Mouse (Mus musculus) midbrain, embryonic 12.5 days (tissue): ENCODE data around the gene Gm10715. TPM values are rescaled to one million over a fixed set of nuclear protein-coding genes. Genes with fewer than 3 reads are reported as not detected.
"Not testable (repeated sequence)": the region's sequence is repeated elsewhere in the genome, so short reads cannot be mapped to it uniquely, and the experiment has no call there.

Experiments
- ATAC-seq: fragments of 200-750 bp; cut with Nextera tagmentation; 2 replicates; pipeline ENCODE4 v1.8.0; 2017; ENCODE audit warnings: low read depth, moderate TSS enrichment, moderate library complexity; ENCODE audit not compliant: low FRiP score
- H3K27ac ChIP-seq: fragments of 300-500 bp; sonication (generic); replicated peaks from 2 replicates; pipeline ENCODE4 v1.5.1; 2016; ENCODE audit warnings: mild to moderate bottlenecking
- H3K27me3 ChIP-seq: fragments of 300-500 bp; sonication (generic); 2 replicates; pipeline ENCODE4 v1.6.1; 2016; ENCODE audit warnings: mild to moderate bottlenecking
- H3K36me3 ChIP-seq: fragments of 300-500 bp; sonication (generic); 2 replicates; pipeline ENCODE4 v1.6.1; 2016
- H3K4me1 ChIP-seq: fragments of 300-500 bp; sonication (generic); 2 replicates; pipeline ENCODE4 v1.6.1; 2016
- H3K4me2 ChIP-seq: fragments of 300-500 bp; sonication (generic); replicated peaks from 2 replicates; pipeline ENCODE4 v1.6.1; 2016; ENCODE audit warnings: mild to moderate bottlenecking, moderate library complexity
- H3K4me3 ChIP-seq: fragments of 300-500 bp; sonication (generic); 2 replicates; pipeline ENCODE4 v1.5.1; 2016; ENCODE audit warnings: mild to moderate bottlenecking
- H3K9ac ChIP-seq: fragments of 300-500 bp; sonication (generic); replicated peaks from 2 replicates; pipeline ENCODE4 v1.6.1; 2016; ENCODE audit warnings: mild to moderate bottlenecking, moderate library complexity
- H3K9me3 ChIP-seq: fragments of 300-500 bp; sonication (generic); 2 replicates; pipeline ENCODE4 v1.6.1; 2016; ENCODE audit warnings: mild to moderate bottlenecking
- whole genome bisulfite sequencing: fragments of 180-500 bp; shearing (Covaris S2); methylation state at CpG from one replicate; pipeline ENCODE4 v1.1.7; 2016; 5-methylcytosine and 5-hydroxymethylcytosine counted together
- microRNA-seq: library from miRNA; unstranded; fragments of <30 nt; microRNA quantifications from one replicate; pipeline ENCODE4, GENCODE M21; 2017
- polyA plus RNA-seq: library from polyadenylated mRNA; unstranded; fragments of >200 nt; fragmentation: Nextera tagmentation; extraction: Ambion mirVana; gene quantifications from 2 replicates; pipeline ENCODE4 v1.2.1, GENCODE M21; 2016

Gm10715 gene
- polyA plus RNA-seq, 1 experiment from 2014 or later = not detected

DNA sequence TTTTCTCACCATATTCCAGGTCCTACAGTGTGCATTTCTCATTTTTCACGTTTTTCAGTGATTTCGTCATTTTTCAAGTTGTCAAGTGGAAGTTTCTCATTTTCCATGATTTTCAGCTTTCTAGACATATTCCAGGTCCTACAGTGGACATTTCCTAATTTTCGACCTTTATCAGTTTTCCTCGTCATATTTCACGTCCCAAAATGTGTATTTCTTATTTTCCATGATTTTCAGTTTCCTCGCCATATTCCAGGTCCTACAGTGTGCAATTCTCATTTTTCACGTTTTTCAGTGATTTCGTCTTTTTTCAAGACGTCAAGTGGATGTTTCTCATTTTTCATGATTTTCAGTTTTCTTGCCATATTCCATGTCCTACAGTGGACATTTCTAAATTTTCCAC lies 9.5 kb upstream of the Gm10715 start:
- H3K9ac ChIP-seq, H3K4me3 ChIP-seq, ATAC-seq, H3K4me2 ChIP-seq, H3K27me3 ChIP-seq, H3K27ac ChIP-seq, H3K9me3 ChIP-seq, H3K36me3 ChIP-seq, H3K4me1 ChIP-seq: not testable (repeated sequence)
- WGBS = 70% methylated on average over 9 of the region's 9 CpGs

DNA sequence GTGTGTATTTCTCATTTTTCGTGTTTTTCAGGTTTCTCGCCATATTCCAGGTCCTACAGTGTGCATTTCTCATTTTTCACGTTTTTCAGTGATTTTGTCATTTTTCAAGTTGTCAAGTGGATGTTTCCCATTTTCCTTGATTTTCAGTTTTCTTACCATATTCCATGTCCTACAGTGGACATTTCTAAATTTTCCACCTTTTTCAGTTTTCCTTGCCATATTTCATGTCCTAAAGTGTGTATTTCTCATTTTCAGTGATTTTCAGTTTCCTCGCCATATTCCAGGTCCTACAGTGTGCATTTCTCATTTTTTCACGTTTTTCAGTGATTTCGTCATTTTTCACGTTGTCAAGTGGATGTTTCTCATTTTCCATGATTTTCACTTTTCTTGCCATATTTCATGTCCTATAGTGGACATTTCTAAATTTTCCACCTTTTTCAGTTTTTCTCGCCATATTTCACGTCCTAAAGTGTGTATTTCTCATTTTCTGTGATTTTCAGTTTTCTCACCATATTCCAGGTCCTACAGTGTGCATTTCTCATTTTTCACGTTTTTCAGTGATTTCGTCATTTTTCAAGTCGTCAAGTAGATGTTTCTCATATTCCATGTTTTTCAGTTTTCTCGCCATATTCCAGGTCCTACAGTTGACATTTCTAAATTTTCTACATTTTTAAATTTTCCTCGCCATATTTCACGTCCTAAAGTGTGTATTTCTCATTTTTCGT lies 7.2 kb upstream of the Gm10715 start:
- H3K9me3 ChIP-seq, H3K4me2 ChIP-seq: not testable (repeated sequence)
- 65% methylated on average over 14 of the region's 16 CpGs for WGBS

DNA sequence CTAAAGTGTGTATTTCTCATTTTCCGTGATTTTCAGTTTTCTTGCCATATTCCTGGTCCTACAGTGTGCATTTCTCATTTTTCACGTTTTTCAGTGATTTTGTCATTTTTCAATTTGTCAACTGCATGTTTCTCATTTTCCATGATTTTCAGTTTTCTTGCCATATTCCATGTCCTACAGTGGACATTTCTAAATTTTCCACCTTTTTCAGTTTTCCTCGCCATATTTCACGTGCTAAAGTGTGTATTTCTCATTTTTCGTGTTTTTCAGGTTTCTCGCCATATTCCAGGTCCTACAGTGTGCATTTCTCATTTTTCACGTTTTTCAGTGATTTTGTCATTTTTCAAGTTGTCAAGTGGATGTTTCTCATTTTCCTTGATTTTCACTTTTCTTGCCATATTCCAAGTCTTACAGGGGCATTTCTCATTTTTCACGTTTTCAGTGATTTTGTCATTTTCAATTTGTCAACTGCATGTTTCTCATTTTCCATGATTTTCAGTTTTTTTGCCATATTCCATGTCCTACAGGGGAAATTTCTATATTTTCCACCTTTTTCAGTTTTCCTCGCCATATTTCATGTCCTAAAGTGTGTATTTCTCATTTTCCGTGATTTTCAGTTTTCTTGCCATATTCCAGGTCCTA lies 5.9 kb upstream of the Gm10715 start:
- H3K9ac ChIP-seq, H3K4me3 ChIP-seq, H3K36me3 ChIP-seq, H3K27me3 ChIP-seq, H3K4me1 ChIP-seq, H3K27ac ChIP-seq, H3K9me3 ChIP-seq, H3K4me2 ChIP-seq: not testable (repeated sequence)
- ATAC-seq = 0 out of 2 replicates have a peak, but pooled peaks have one; percentile 25
- WGBS = 64% methylated on average over 3 of the region's 10 CpGs

More for the DNA sequence above, 7.2 kb upstream of the Gm10715 start:
- not testable (repeated sequence) for H3K36me3 ChIP-seq, H3K9ac ChIP-seq, H3K27me3 ChIP-seq, ATAC-seq, H3K4me1 ChIP-seq, H3K27ac ChIP-seq, H3K4me3 ChIP-seq

DNA sequence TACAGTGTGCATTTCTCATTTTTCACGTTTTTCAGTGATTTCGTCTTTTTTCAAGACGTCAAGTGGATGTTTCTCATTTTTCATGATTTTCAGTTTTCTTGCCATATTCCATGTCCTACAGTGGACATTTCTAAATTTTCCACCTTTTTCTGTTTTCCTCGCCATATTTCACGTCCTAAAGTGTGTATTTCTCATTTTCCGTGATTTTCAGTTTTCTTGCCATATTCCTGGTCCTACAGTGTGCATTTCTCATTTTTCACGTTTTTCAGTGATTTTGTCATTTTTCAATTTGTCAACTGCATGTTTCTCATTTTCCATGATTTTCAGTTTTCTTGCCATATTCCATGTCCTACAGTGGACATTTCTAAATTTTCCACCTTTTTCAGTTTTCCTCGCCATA lies 2.4 kb upstream of the Gm10715 start, which contains the start of gene Gm17535:
Gm17535 (plus strand) TSS at position 301 of the 400 bp plus-strand sequence.
- H3K9me3 ChIP-seq, H3K27ac ChIP-seq, H3K4me2 ChIP-seq, H3K36me3 ChIP-seq, H3K4me1 ChIP-seq, H3K4me3 ChIP-seq, ATAC-seq, H3K27me3 ChIP-seq, H3K9ac ChIP-seq: not testable (repeated sequence)
- 64% methylated on average over 1 of the region's 8 CpGs for WGBS

DNA sequence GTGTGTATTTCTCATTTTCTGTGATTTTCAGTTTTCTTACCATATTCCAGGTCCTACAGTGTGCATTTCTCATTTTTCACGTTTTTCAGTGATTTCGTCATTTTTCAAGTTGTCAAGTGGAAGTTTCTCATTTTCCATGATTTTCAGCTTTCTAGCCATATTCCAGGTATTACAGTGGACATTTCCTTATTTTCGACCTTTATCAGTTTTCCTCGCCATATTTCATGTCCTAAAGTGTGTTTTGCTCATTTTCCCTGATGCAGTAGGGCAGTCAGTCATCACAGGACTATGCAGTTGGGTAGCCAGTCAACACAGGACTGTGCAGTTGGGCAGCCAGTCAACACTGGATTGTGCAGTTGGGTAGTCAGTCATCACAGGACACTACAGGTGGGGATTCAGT lies 1.5 kb downstream of the Gm10715 start:
- H3K4me3 ChIP-seq, H3K27ac ChIP-seq, ATAC-seq, H3K36me3 ChIP-seq, H3K4me2 ChIP-seq, H3K9ac ChIP-seq, H3K27me3 ChIP-seq, H3K9me3 ChIP-seq, H3K4me1 ChIP-seq: not testable (repeated sequence)
- 70% methylated on average over 4 of the region's 4 CpGs for WGBS

Small RNAs within 50 kb of the gene (microRNA-seq; reads per million reads assigned to microRNA genes)
- not detected for gene Mir101c

Other genes with a start within 250 kb of the Gm10715 start
- gene Gm10722, start 36.0 kb upstream of the Gm10715 start, polyA plus RNA-seq = not detected in 2 replicates
- gene Gm11168, start 33.5 kb upstream of the Gm10715 start, polyA plus RNA-seq = 0.37 TPM in 1 of 2 replicates, not detected in the other
- 0.59 TPM in 1 of 2 replicates, not detected in the other for gene Gm10721, start 23.7 kb upstream of the Gm10715 start, polyA plus RNA-seq
- gene Gm10720, start 21.2 kb upstream of the Gm10715 start, polyA plus RNA-seq = not detected in 2 replicates
- gene Gm10719, start 19.5 kb upstream of the Gm10715 start, polyA plus RNA-seq = 0.50 and 0.65 TPM in 2 replicates
- gene Gm10718, start 13.3 kb upstream of the Gm10715 start, polyA plus RNA-seq = 0.50 and 1.1 TPM in 2 replicates
- gene Gm10717, start 11.5 kb upstream of the Gm10715 start, polyA plus RNA-seq = 1.3 and 1.5 TPM in 2 replicates
- gene Gm17535, start 2.3 kb upstream of the Gm10715 start, polyA plus RNA-seq = not detected in 2 replicates